Mouse (Mus musculus) small intestine, adult 2 months (tissue): ENCODE results near the gene Gnmt. TPM values are rescaled to one million over a fixed set of nuclear protein-coding genes. Genes with fewer than 3 reads are reported as not detected.
A peak's percentile ranks its signal among the peaks of the same experiment; 100 is the strongest.

ENCODE experiments used
- H3K27ac ChIP-seq: fragments of 200-500 bp; 2 replicates; pipeline ENCODE4 v1.5.1; 2012; ENCODE audit warnings: low read depth, low read length, control low read depth, inconsistent platforms; ENCODE audit not compliant: insufficient read depth
- H3K27me3 ChIP-seq: fragments of 200-500 bp; 2 replicates; pipeline ENCODE4 v1.6.1; 2012; ENCODE audit warnings: mild to moderate bottlenecking, moderate library complexity, low read length, inconsistent platforms; ENCODE audit not compliant: control insufficient read depth, insufficient read depth
- H3K36me3 ChIP-seq: fragments of 200-500 bp; 2 replicates; pipeline ENCODE4 v1.6.1; 2012; ENCODE audit warnings: mild to moderate bottlenecking, low read length, control low read depth, inconsistent platforms; ENCODE audit not compliant: control insufficient read depth, insufficient read depth
- H3K4me1 ChIP-seq: fragments of 200-500 bp; 2 replicates; pipeline ENCODE4 v1.6.1; 2012; ENCODE audit warnings: low read length, inconsistent platforms, mixed read lengths; ENCODE audit not compliant: control insufficient read depth, insufficient read depth, insufficient read length
- H3K4me3 ChIP-seq: fragments of 200-500 bp; 2 replicates; pipeline ENCODE4 v1.5.1; 2012; ENCODE audit warnings: low read depth, mild to moderate bottlenecking, control low read depth, inconsistent platforms, low read length, moderate library complexity
- CTCF ChIP-seq: fragments of 200-500 bp; IDR thresholded peaks from 2 replicates; pipeline ENCODE4 v1.5.1; 2012; ENCODE audit warnings: low read depth, mild to moderate bottlenecking, control low read depth, inconsistent platforms, low read length, moderate library complexity, mixed read lengths; ENCODE audit not compliant: insufficient replicate concordance, insufficient read length; ENCODE audit errors: extremely low read depth
- POLR2A ChIP-seq: fragments of 200-500 bp; IDR thresholded peaks from 2 replicates; pipeline ENCODE4 v1.6.1; 2012; ENCODE audit warnings: low read depth, mild to moderate bottlenecking, control low read depth, inconsistent platforms, low read length, moderate library complexity
- WGBS: fragments of 180-500 bp; shearing (Covaris S2); methylation state at CpG from one replicate; pipeline ENCODE4 v1.1.7; 2018; 5-methylcytosine and 5-hydroxymethylcytosine counted together
- polyA plus RNA-seq: library from polyadenylated mRNA; depleted of rRNA; stranded (reverse); fragments of >200 nt; gene quantifications from 2 replicates; pipeline ENCODE4 v1.2.3, GENCODE M21; 2012

Gene Gnmt
- polyA plus RNA-seq, 1 experiment, result 1.5 TPM

- Histone ChIP-seq H3K27me3 (no peaks in the 10 kb centered on the region), H3K36me3 (peaks cover 14% of the 10 kb centered on the region), H3K27ac (no peak overlapping the region), H3K4me1 (peaks cover 7% of the 10 kb centered on the region), H3K4me3 (no peak overlapping the region)
- TF ChIP-seq POLR2A (no peak), CTCF (no peak)
- WGBS, result 88% methylated on average over 11 of the region's 11 CpGs
Measured at GRCm38 (mm10) chr17:46727271-46727670, 1.7 kb downstream of the Gnmt start.

- Histone ChIP-seq H3K4me3 (no peak overlapping the region), H3K36me3 (peaks cover 22% of the 10 kb centered on the region), H3K4me1 (peaks cover 7% of the 10 kb centered on the region), H3K27ac (no peak overlapping the region), H3K27me3 (no peaks in the 10 kb centered on the region)
- whole genome bisulfite sequencing, result 89% methylated on average over 26 of the region's 26 CpGs
- no peak for TF ChIP-seq CTCF
- no peak for TF ChIP-seq POLR2A
Measured at GRCm38 (mm10) chr17:46725731-46726645, 3.0 kb downstream of the Gnmt start.

GRCm38 (mm10) chr17:46725273-46725672 lies 3.7 kb downstream of the Gnmt start:
- TF ChIP-seq CTCF (peak; percentile 43; the same call in 1 of the 2 replicates), POLR2A (no peak)
- Histone ChIP-seq H3K27ac (no peak overlapping the region), H3K4me3 (no peak overlapping the region), H3K36me3 (peaks cover 23% of the 10 kb centered on the region), H3K4me1 (peaks cover 7% of the 10 kb centered on the region), H3K27me3 (no peaks in the 10 kb centered on the region)
- WGBS, result 79% methylated on average over 9 of the region's 9 CpGs

- Histone ChIP-seq H3K27ac (no peak overlapping the region), H3K4me3 (no peak overlapping the region), H3K27me3 (no peaks in the 10 kb centered on the region), H3K36me3 (peaks cover 27% of the 10 kb centered on the region), H3K4me1 (peaks cover 7% of the 10 kb centered on the region)
- TF ChIP-seq POLR2A, result no peak
- TF ChIP-seq CTCF, result no peak
- 85% methylated on average over 18 of the region's 20 CpGs for WGBS
Measured at GRCm38 (mm10) chr17:46724477-46725084, 4.4 kb downstream of the Gnmt start.

GRCm38 (mm10) chr17:46721077-46721476 lies 7.9 kb downstream of the Gnmt start:
- peaks cover 33% of the 10 kb centered on the region for H3K36me3 ChIP-seq
- H3K27me3 ChIP-seq, result no peaks in the 10 kb centered on the region
- no peak overlapping the region for H3K27ac ChIP-seq
- H3K4me3 ChIP-seq, result no peak overlapping the region
- WGBS, result 95% methylated on average over 7 of the region's 7 CpGs
- H3K4me1 ChIP-seq, result no peaks in the 10 kb centered on the region
- no peak for TF ChIP-seq POLR2A
- TF ChIP-seq CTCF, result no peak

GRCm38 (mm10) chr17:46714756-46715481 lies 14.0 kb downstream of the Gnmt start:
- TF ChIP-seq CTCF, result no peak
- no peak for TF ChIP-seq POLR2A
- H3K27ac ChIP-seq, result no peak overlapping the region
- WGBS, result 91% methylated on average over 11 of the region's 11 CpGs

More at GRCm38 (mm10) chr17:46714756-46715481, 14.0 kb downstream of the Gnmt start:
- Histone ChIP-seq H3K36me3 (peaks cover 24% of the 10 kb centered on the region), H3K4me3 (no peak overlapping the region), H3K4me1 (peaks cover 3% of the 10 kb centered on the region; the same call in 1 of the 2 replicates), H3K27me3 (no peaks in the 10 kb centered on the region)
